Mouse (Mus musculus) bone marrow, adult 2 months (tissue): ENCODE data around the gene Pdk3.

ENCODE experiments used
- CTCF ChIP-seq: fragments of 200-500 bp; IDR thresholded peaks from 2 replicates; pipeline ENCODE4 v1.5.1; 2011; ENCODE audit warnings: low read length, control low read depth; ENCODE audit not compliant: control insufficient read depth, insufficient read depth
- POLR2A ChIP-seq: fragments of 200-500 bp; IDR thresholded peaks from 2 replicates; pipeline ENCODE4 v1.6.1; 2011; ENCODE audit warnings: low read depth, mild to moderate bottlenecking, control low read depth, low read length, borderline replicate concordance; ENCODE audit not compliant: control insufficient read depth

- TF ChIP-seq CTCF (no peak), POLR2A (no peak)
Observed at GRCm38 (mm10) chrX:93862525-93863086, 30.6 kb upstream of the Pdk3 start.
